Mouse (Mus musculus): ENCODE data around the gene Rps26. TPM values are rescaled to one million over a fixed set of nuclear protein-coding genes. Genes with fewer than 3 reads are reported as not detected.
A peak's percentile ranks its signal among the peaks of the same experiment; 100 is the strongest.
"Not testable (repeated sequence)": the region's sequence is repeated elsewhere in the genome, so short reads cannot be mapped to it uniquely, and the experiment has no call there.

Gene Rps26
- polyA plus RNA-seq, 2 experiments from 2014 or later, result 1,759 to 1,796 TPM

DNA sequence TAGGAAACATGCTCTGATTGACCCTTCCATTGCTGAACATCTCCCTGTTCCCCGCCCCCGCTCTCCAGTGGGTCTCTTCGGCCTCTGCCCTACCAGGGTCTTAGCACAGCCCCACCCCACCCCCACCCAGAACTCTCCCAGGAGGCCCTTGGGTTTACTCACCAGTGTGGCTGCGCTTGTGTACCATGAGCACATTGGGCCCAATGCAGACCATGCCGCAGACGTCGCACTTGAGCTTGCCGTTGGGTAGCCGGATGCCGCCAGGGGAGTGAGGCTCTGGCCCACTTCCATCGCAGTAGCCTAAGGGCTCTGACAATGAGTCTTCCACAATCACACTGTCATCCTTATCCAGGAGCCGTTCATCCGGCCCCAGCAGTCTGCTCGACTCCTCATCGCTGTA is 14.3 kb upstream of the Rps26 start:
- ATAC-seq, result peak; percentile 5

DNA sequence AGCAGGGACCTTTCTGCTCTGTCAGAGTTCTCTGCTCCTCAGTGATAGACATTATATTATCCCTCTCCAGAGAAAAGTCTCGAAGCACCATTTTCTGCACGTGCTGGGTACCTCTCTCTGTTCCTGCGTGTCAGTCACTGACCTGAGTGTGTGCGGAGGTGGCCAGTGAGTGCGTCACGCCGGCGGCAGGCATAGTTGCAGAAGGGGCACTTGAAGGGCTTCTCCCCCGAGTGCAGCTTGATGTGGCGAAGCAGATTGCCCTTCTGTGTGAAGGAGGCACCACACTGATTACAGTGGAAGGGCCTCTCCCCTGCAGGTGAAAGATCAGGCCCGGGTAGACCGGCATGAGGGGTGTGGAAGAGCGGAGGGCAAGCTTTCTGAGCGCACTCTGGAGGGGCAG is 13.5 kb upstream of the Rps26 start:
- no peak for ATAC-seq

DNA sequence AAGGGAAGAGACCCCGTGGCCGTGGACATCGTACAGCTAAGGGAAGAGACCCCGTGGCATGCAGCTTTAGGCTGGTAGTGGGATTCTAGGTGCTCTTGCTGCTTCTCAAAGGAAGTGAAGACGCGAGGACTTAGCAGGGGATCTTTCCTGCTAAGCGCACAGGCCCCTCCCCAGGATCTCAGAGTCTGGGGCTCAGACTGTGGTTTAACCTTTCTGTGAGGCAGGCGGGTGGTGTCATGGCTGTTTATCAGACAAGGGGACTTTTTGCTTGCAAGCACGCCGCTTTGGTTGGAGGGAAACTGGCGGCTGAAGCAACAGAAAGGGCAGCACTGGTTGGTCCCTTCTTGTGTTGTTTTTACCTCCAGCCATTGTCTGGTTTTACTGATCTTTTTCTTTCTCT is 10.5 kb upstream of the Rps26 start:
- ATAC-seq, result peak; percentile 91

DNA sequence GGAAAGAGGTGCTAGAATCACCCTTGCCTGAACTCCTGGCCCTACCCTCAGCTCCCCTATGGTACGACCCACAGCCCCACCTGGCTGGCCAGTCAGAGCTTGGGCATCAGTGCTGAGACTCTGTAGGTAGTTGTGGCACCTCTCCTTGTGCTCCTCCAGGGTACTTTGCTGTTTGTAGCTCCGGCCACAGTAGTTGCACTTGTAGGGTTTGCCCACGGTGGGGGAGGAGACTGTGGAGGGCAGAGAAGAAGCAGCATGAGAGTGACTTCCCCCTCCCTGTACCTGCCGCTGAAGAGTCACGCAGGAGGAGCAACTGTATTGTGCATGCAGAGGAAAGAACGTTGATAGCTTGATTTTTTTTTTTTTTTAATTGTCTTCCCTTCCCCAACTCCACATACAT is 10.0 kb upstream of the Rps26 start:
- peak; percentile 20 for ATAC-seq

DNA sequence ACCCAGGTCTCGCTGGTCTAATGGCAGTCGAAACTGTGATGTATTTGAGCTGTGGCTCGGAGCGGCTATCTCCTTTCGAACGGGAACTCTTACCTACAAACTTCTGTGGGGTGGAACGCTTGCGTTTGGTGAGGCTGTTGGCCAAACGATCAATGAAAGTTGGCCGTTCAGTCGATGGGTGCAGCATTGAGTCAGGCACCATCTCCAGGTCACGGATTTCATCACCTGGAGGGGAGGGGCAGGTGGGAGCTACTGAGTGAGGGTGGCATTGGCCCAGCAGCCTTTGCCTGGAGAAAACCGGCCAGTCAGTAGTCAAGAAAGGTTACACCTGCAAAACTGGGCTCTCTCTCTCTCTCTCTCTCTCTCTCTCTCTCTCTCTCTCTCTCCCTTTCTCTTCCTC is 9.2 kb upstream of the Rps26 start:
- no peak for ATAC-seq

DNA sequence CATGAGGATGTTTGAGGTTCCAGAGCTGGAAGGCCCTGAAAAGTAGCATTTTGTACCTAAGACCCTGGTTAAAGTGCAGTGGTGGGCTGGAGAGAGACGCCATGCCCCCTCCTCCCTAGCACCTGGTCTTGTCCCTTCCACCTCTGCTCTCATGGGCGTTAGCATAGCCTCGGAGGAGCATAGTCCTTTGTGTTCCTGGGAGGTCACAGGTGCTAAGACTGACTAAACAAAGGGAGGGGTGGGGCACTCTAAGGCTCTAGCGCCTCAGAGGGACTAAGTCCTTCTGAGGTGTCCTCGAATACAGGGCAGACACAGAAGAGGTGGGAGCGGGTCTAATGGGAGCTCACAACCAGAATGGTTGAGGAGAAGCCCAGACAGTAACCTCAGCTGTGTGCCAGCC is 5.0 kb upstream of the Rps26 start:
- no peak for ATAC-seq

DNA sequence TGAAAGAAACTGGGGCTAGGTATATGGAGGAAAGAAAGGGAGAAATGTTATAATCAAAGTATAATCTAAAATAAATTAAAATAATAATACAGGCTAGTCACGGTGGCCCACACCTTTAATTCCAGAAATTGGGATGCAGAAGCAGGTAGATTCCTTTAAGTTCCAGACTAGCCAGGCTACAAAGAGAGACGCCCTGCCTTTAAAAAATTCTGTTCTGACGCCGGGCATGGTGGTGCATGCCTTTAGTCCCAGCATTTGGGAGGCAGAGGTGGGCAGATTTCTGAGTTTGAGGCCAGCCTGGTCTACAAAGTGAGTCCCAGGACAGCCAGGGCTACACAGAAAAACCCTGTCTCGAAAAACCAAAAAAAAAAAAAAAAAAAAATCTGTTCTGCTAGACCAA is 3.8 kb upstream of the Rps26 start:
- not testable (repeated sequence) for ATAC-seq

DNA sequence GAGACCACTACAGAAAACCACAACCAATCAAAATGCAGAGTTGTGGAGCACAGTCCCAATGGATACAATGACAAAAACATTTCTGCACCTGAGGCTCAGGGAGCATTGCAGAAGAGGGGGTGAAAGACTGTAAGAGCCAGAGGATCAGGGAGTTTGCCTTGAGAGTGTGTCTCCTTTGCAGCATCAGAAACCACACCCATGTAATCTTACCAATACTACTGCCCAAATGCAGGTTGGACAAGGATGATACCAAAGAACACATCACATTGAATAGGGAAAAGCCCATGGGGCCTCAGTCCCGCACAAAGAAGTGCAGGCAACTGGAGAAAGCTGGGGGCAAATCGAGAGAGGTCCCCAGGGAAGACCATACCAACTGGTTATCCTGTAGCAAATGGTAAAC is 3.2 kb upstream of the Rps26 start:
- ATAC-seq, result no peak

DNA sequence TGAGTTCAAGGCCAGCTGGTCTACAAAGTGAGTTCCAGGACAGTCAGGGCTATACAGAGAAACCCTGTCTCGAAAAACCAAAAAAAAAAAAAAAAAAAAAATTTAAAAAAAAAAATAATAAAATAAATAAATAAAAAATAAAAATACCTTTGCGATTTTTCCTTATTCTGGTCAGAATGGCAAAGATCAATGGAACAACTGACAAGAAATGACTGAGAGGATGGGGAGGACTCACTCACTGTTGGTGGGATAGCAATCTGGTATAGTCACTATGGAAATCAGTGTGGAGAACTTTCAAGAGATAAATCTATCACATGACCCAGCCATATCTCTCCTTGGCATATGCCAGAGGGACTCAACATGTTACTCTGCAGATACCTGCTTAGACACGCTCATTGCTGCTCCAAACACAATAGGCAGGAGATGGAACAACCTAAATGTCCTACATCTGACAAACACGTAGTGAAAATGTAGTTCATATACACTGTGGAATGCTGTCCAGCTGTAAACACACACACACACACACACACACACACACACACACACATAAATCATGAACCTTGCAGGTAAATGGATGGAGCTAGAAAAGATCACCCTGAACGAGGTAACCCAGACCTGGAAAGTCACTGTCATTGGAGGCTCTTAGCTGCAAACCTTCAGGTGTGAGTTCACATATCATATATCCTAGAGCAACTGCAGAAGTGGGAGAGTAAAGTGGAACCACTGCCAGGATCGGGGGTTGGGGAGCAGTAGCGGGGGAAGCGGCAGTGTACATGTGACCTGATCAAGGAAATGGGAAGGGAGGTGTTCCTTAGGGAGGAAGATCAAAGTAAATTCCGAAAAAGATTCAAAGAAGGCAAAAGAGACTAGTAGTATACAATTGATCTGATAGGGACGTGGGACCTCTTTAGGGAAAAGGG is 1.1 kb upstream of the Rps26 start:
- no peak for ATAC-seq

DNA sequence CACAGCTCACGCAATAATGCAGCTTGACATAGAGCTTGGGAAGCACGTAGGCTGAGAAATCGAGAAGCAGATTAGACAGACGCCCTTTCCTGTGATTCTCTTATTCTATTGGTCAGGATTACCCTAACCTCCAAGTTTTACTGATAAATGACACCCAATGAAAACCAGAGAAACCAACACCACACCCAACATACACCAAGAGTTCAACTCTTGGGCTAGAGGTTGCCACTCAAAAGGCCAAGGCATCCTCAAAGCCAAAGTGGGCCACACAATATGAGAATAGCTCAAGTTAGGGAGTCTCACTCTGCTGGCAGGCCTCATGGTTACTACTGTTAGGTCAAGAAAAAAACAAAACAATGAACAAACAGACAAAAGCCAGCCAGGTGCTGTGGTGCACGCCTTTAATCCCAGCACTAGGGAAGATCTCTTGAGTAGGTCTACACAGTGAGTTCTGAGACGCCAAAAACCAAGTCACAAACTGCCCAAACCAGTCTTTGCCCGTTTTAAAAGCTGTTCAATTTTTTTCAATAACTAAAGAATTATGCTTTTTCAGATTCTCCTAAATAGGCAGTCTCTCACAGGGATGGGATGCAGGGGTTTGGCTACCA is 1.2 kb downstream of the Rps26 start:
- no peak for ATAC-seq

DNA sequence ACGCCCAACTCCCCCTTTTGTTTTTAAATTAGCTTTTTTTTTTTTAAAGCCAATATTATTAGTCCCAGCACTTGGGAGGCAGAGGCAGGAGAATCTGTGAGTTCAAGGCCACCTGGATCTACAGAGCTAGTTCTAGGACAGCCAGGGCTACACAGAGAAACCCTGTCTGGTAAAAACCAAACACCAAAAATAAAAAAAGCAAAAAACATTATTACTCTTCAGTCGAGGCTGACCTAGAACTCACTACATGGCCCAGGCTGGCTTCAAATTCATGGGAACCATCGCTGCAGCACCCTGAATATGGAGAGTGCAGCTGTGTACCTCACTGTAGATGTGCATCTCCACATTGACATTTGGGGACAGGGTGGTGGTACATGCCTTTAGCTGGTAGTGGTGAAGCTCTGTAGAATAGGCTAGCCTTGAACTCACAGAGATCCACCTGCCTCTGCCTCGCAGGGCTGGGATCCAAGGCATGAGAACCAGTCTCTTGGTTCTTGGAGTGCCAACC is 3.4 kb downstream of the Rps26 start:
- not testable (repeated sequence) for ATAC-seq

DNA sequence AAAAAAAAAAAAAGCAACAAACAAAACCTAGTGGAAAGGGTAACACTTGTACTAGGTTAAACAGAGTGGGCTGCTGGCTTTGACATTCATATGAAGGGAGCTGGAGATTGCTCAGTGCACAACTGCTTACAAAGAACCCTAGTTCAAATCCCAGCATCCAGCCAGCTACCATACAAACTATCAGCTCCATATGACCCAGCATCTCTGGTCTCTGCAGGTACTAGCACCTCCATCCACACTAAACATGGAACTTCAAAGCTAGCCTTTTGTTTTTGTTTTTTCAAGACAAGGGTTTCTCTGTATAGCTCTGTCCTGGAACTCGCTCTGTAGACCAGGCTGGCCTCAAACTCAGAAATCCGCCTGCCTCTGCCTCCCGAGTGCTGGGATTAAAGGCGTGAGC is 3.8 kb downstream of the Rps26 start:
- no peak for ATAC-seq

DNA sequence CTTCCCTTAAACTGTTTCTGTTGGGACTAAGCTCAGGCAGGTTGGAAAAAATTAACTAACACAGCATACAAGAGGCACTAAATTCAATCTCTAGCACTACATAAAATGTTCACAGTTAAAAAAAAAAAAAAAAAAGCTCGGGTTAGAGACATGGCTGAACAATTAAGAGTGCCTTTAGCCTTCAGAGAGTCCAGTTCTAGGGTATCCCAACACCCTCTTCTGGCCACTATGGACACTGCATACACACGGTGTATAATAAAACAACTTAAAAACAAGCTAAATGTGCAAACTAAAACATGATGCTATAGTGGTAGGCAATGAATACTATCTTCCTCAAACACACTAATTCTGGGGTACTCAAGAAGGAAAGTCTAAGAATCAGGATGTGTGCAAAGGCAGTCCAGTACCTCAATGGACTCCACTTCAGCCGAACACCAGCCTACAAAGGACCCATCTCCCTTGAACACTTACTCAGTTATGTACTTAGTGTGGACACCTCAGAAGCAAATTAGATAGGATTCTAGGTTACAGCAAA is 4.5 kb downstream of the Rps26 start:
- no peak for ATAC-seq

DNA sequence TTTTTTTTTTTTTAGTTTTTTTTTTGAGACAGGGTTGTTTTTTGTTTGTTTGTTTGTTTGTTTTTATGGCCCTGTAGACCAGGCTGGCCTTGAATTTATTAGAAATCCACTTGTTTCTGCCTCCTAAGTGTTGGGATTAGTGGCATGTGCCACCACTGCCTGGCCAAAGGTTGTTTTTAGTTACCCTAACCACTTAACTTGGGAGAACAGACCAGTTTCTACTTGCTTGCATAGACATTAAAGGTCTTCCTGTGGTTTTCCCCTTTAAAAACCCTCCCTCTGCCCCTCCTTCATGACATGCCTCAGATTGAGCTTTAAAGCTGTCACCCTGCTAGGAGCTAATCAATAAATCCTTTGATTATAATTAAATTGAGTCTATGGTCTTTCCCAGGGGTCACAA is 6.3 kb downstream of the Rps26 start:
- no peak for ATAC-seq

DNA sequence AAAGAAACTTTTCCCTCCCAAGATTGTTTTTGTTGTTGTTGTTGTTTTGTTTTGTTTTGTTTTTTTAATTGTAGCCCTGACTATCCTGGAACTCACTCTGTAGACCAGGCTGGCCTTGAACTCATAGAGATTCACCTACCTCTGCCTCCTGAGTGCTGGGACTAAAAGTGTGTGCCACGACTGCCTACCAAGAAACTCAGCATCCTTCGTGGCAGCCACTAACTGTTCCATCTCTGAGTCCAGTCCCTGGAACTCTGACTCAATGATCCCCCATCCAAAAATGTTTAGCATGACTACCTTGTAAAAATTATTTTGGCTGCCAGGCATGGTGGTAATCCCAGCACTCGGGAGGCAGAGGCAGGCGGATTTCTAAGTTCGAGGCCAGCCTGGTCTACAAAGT is 7.4 kb downstream of the Rps26 start:
- not testable (repeated sequence) for ATAC-seq

DNA sequence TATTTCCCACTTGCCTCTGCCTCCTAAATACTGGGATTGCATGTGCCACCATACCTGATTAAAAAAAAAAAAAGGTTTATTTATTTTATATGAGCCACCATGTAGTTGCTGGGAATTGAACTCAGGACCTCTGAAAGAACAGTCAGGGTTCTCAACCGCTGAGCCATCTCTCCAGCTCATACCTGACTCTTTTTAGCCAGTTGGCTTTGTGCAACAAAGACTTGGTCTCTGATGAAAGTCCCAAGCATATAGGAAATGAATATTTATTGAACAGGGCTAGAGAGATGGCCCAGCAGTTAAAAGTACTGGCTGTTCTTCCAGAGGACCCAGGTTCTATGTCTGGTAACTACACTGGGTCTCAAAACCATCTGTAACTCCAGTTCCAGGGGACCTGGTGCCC is 8.0 kb downstream of the Rps26 start:
- ATAC-seq, result no peak

DNA sequence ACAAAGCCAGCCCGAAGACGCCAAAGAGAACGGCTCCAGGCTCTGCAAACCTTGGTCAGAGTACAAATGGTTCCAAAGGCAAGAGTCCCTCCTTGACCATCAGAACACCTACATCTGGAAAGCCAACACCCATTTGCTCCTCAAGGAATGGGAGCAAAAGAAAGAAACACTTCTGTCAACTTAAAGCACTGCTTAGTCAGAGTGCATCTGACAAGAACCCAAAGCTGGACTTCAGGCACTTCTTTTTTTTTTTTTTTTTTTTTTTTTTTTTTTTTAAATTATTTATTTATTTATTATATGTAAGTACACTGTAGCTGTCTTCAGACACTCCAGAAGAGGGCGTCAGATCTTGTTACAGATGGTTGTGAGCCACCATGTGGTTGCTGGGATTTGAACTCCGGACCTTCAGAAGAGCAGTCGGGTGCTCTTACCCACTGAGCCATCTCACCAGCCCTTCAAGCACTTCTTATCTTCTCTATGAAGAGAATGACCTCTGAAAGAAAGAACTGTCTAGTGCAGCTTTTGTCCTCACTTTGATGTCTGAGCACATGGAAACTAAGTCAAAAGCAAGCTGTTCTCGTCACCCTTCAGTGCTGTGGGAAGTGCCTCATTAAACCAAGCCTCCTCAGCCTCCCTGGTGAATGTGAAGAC is 10.6 kb downstream of the Rps26 start:
- not testable (repeated sequence) for ATAC-seq

DNA sequence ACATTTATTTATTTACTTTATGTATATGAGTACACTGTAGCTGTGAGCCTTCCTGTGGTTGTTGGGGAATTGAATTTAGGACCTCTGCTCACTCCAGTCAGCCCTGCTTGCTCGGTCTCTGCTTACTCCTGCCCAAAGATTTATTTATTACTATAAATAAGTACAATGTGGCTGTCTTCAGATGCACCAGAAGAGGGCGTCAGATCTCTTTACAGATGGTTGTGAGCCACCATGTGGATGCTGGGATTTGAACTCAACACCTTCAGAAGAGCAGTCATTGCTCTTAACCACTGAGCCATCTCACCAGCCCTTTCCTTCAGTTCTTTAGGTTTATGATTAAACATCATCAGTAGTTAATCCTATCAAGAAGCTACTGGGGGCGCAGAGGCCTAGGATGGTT is 11.6 kb downstream of the Rps26 start:
- no peak for ATAC-seq

DNA sequence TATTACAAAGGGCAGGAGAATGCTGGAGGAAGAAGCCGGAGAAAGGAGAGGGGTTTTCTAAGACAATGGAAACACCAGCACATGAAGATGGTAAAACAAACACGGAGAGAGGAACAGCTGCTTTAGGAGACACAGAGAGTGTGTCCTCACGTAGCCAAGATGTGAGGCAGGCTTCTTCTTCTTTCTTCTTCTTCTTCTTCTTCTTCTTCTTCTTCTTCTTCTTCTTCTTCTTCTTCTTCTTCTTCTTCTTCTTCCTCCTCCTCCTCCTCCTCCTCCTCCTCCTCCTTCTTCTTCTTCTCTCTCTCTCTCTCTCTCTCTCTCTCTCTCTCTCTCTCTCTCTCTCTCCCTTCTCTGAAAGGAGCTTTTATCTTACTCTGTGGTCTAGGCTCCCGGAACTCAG is 12.7 kb downstream of the Rps26 start:
- ATAC-seq, result not testable (repeated sequence)

DNA sequence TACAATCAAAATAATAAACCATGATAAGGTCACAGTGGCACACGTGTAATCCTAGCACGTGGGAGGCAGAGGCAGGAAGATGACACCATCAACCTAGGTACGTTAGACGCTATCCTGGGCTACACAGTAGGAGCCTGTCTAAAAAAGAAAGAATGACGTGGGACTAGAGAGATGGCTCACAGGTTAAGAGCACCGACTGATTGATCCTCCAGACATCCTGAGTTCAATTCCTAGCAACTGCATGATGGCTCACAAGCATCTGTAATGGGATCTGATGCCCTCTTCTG is 13.4 kb downstream of the Rps26 start:
- peak; percentile 70 for ATAC-seq

DNA sequence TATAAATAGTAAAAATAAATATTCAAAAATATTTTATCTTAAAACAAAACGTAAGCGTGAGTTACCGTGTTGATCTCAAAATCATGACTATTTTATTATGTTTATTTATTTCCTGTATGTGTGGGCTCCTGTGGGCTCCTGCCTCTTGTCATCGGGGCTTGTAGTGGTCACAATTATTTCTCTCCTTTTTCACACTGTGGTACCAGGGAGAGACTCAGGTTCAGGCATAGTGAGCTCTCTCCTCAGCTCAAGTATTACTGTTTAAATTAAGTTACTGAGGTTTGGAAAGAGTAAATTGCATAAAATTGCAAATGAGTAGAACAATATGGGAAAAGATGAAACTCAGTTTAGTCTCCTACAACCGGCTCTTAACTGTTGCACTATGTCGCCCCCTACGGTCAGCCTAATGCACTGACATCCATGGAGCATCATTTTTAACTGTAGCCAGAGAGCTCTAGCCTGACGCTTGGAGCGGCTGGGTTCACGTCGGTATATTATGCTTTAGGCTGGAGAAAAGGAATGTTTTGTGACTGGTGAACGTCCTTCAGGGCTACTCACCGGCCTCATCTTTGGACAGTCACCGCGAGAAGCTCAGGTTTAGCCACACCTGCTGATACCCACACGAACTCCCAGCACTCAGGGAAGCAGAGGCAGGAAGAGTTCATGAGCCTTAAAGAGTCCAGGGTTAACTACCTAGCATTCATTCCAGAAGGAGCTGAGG is 14.0 kb downstream of the Rps26 start:
- peak; percentile 89 for ATAC-seq

DNA sequence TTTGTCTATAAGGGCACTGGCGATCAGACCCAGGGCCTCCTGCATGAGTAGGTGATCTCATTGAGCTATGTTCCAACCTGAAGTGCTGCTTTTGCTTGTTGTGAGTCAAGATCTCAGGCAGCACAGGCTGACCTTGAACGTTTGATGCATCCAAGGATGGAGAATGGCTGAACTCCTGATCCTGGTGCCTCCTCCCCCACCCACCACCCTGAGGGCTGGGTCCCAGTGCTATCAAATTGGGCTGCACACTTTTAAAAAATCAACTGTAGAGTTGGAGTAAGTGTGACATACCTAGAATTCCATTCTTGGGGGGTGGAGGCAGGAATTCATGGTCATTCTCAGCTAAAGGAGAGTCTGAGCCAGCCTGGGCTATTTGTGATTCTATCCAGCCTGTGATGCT is 20.1 kb downstream of the Rps26 start:
- no peak for ATAC-seq

All from activated CD4-positive, CD25-positive, alpha-beta regulatory T cell, adult 4 months (primary cell).